Mouse (Mus musculus) layer of hippocampus, postnatal 25 days (tissue): ENCODE measurements at regions not wholly inside any gene's neighbourhood (a gene's known extent, or its start where the extent isn't known, plus 50 kb on each side); places are given as distances from the start of the nearest gene placed in this dataset.

ENCODE experiments used
- DNase-seq, 2 experiments: peaks; one replicate each; pipeline ENCODE4 v3.0.0; 2022; ENCODE audit warnings: mixed read lengths in 2 of 2, low spot score in 1 of 2; ENCODE audit errors: extremely low spot score in 1 of 2

- DNase-seq, result no peak
Observed at GRCm38 (mm10) chr15:27378601-27379094, 87.8 kb upstream of the Ank start.

DNA sequence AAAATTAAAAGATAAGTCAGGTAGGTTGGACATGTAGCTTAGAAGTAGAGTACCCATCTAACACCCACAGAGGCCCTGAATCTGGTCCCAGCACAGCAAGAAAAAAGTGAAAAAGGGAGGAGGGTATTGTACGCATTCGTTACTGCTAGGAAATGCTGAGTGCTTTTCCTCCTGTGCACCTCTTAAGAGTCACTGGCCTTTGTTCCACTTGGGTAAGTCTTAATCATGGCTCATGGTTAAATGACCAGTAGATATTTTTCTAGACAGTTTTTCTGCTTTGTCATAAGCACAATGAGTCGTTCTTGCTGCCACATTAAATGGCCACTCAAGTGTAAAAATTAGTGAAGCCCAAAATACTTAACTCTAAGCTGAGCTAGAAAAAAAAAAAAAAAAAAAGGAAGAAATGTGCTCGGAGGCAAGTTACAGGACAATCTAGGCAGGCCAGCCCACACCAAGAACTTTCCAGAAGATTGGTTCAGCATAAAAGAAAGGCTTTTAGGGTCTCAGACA lies 86.0 kb upstream of the Ank start:
- DNase-seq, result no peak

DNA sequence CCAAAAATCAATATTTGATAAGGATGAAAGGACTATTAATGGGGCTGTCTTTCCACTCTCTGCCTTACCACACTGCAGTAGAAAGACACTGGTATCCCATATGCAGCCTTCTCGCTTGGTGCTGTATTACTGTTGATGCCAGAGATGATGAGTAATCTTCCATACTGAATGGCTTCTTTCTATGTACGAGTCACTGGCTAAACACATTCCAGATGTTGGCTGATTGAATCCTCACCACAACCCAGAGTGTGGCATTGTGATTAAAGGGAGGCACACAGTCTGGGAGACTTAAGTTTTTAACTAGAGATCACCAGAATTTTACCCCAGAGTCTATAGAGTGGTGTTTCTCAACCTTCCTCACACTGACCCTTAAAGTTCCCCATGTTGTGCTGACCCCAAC lies 84.9 kb upstream of the Ank start:
- no peak for DNase-seq

GRCm38 (mm10) chr15:27390567-27390966 lies 75.9 kb upstream of the Ank start:
- DNase-seq, result no peak

GRCm38 (mm10) chr15:27405721-27406161 lies 60.7 kb upstream of the Ank start:
- DNase-seq, result no peak

DNA sequence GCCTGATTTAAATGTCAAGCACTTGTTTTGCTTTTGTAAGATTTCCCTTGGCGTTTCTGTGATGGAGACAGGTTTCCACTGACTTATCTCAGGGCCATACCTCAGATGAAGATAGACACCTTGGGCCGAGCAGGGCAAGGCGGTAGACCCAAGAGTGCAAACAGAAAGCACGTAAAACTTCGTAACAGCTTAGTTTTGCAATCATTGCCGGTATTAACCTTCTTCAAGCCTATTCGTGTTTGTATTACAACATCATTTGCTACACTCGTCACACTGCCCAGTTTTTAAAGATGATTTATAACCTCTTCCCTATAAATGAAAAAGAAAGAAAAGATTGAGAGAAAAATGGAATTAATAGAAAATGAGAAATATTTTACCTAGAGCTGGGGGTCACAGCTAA lies 56.6 kb upstream of the Ank start:
- no peak for DNase-seq

- no peak for DNase-seq
Observed at GRCm38 (mm10) chr15:27412304-27412703, 54.2 kb upstream of the Ank start.

DNA sequence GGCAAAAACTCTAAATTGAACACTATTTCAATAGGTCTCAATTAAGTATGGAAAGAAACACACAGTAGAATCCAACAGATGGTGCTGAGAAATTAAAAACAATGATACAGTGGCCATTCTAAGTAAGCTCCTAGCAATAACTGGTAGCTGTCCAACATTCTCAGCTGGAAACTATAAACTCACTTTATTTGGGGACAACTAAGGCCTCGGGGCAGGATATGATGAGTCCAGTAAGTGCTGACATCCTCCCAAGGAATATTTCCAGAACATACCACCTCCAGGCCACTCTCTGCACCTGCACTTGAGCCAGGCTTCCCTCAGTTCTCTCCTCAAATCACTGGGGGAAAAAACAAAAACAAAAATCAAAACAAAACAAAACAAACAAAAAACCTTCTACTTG lies 53.7 kb upstream of the Ank start:
- no peak for DNase-seq

- DNase-seq, result no peak
Observed at GRCm38 (mm10) chr15:27413486-27413885, 53.0 kb upstream of the Ank start.

DNA sequence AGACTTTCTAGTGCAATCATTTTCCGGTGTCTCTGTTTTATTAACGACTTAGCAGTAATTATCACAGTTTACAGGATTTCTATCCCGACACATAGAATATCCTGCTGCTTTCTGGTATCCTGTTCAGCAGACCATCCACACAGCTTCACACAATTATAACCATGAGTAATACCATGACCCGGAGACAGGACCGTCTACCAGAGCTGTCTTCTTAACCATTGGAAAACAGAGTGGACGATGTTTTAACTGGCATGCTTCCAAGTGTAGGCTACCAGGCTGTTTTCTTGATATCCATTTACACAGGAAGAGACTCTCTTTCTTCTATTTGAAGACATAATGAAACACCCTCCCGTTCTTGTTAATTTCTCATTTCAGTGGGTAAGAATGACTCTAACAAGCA lies 51.7 kb upstream of the Ank start:
- no peak for DNase-seq
